Mouse (Mus musculus): ENCODE results near the gene Map3k4. TPM values are rescaled to one million over a fixed set of nuclear protein-coding genes. Genes with fewer than 3 reads are reported as not detected.

Gene Map3k4
- total and polyA plus RNA-seq, 3 experiments: 26.8 to 40.3 (median 28.7) TPM

DNA sequence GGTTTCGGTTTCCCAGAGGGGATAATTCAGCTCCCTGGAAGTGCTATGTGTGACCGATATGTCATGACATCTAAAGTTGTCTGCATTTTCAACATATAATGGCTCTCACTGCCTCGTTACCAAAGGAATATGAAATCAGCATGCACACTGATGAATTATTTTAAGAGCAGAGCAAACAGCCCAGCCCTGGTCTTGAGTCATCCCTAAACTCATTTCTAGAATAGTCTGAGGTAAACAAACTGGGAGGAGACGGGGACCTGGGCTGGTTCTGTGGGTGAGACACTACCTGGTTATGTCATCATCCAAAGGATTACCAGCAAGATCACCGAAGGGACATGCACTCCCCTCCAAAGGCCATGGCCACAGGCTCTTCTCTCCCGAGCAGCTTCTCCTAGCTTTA is 33.0 kb upstream of the Map3k4 start:
- Histone ChIP-seq H3K27me3 (ENCODE audit: insufficient read depth, low read length) (peaks cover 22% of the 10 kb centered on the region), H3K36me3 (replicated peaks) (no peaks in the 10 kb centered on the region), H3K9me3 (replicated peaks) (no peaks in the 10 kb centered on the region), H3K4me1 (ENCODE audit: insufficient read depth, low read depth, low read length) (no peaks in the 10 kb centered on the region), H3K4me3 (ENCODE audit: low read depth, low read length) (no peak overlapping the region)
- no peak for DNase-seq (ENCODE audit: low spot score)
- TF ChIP-seq CTCF (IDR thresholded peaks at IDR 0.05; ENCODE audit: low read depth, low read length) (no peak), POLR2AphosphoS5 (IDR thresholded peaks at IDR 0.05; ENCODE audit: insufficient replicate concordance, low read depth, low read length) (no peak), GATA2 (IDR thresholded peaks at IDR 0.05; ENCODE audit: borderline replicate concordance, low read depth, low read length) (no peak), TAL1 (conservative IDR thresholded peaks at IDR 0.05; ENCODE audit: low read depth, low read length) (no peak), GATA1 (IDR thresholded peaks at IDR 0.05; ENCODE audit: borderline replicate concordance, low read length) (no peak)
- ATAC-seq (ENCODE audit: extremely low read depth, insufficient number of reproducible peaks, low FRiP score, poor library complexity, severe bottlenecking): no peak

- H3K4me1 ChIP-seq (ENCODE audit: insufficient read depth, low read depth, low read length): no peaks in the 10 kb centered on the region
- H3K36me3 ChIP-seq (replicated peaks): no peaks in the 10 kb centered on the region
- TF ChIP-seq TAL1 (conservative IDR thresholded peaks at IDR 0.05; ENCODE audit: low read depth, low read length): no peak
- no peak for TF ChIP-seq GATA1 (IDR thresholded peaks at IDR 0.05; ENCODE audit: borderline replicate concordance, low read length)
- no peak for TF ChIP-seq CTCF (IDR thresholded peaks at IDR 0.05; ENCODE audit: low read depth, low read length)
- no peak for TF ChIP-seq POLR2AphosphoS5 (IDR thresholded peaks at IDR 0.05; ENCODE audit: insufficient replicate concordance, low read depth, low read length)
- no peak for TF ChIP-seq GATA2 (IDR thresholded peaks at IDR 0.05; ENCODE audit: borderline replicate concordance, low read depth, low read length)
- ATAC-seq (ENCODE audit: extremely low read depth, insufficient number of reproducible peaks, low FRiP score, poor library complexity, severe bottlenecking) (no peak), DNase-seq (ENCODE audit: low spot score) (no peak)
- H3K4me3 ChIP-seq (ENCODE audit: low read depth, low read length): no peak overlapping the region
- peaks cover 25% of the 10 kb centered on the region for H3K27me3 ChIP-seq (ENCODE audit: insufficient read depth, low read length)
- no peaks in the 10 kb centered on the region for H3K9me3 ChIP-seq (replicated peaks)
Measured at GRCm38 (mm10) chr17:12347462-12347861, 28.9 kb upstream of the Map3k4 start.

DNA sequence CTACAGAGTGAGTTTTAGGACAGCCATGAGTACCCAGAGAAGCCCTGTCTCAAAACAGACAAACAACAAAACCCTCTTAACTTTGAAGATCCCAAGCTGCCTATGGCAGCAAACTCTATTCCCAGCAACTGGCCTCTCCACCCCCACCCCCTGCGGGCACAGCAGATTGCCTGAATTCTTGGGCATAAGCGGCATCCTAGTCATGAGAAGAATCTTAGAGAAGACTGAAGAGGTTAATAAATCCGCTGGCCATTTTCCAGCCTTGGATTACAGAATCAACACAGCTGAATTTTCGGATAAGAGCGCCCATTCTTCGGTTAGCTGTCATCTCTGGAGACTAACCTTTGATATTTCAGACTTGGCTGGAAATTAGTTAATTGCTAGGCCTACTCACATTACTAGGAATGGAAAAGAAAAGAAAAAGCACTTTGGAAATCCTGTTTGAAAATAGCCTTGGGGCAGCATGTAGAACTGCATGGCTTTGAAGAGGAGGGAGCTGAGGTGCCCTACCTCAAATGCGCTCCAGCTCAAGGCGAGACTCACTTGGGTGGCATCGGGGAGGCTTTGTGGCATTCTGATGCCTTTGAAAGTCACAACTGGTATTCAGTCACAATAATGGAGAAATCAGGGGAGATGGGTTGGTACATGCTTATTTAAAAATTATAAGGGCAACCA is 25.2 kb upstream of the Map3k4 start:
- TF ChIP-seq CTCF (IDR thresholded peaks at IDR 0.05; ENCODE audit: low read depth, low read length) (no peak), TAL1 (conservative IDR thresholded peaks at IDR 0.05; ENCODE audit: low read depth, low read length) (no peak), GATA2 (IDR thresholded peaks at IDR 0.05; ENCODE audit: borderline replicate concordance, low read depth, low read length) (no peak), POLR2AphosphoS5 (IDR thresholded peaks at IDR 0.05; ENCODE audit: insufficient replicate concordance, low read depth, low read length) (no peak), GATA1 (IDR thresholded peaks at IDR 0.05; ENCODE audit: borderline replicate concordance, low read length) (no peak)
- H3K4me3 ChIP-seq (ENCODE audit: low read depth, low read length): no peak overlapping the region
- H3K9me3 ChIP-seq (replicated peaks): no peaks in the 10 kb centered on the region
- peaks cover 34% of the 10 kb centered on the region for H3K27me3 ChIP-seq (ENCODE audit: insufficient read depth, low read length)
- DNase-seq (ENCODE audit: low spot score): no peak
- no peaks in the 10 kb centered on the region for H3K4me1 ChIP-seq (ENCODE audit: insufficient read depth, low read depth, low read length)
- no peaks in the 10 kb centered on the region for H3K36me3 ChIP-seq (replicated peaks)
- ATAC-seq (ENCODE audit: extremely low read depth, insufficient number of reproducible peaks, low FRiP score, poor library complexity, severe bottlenecking): no peak

DNA sequence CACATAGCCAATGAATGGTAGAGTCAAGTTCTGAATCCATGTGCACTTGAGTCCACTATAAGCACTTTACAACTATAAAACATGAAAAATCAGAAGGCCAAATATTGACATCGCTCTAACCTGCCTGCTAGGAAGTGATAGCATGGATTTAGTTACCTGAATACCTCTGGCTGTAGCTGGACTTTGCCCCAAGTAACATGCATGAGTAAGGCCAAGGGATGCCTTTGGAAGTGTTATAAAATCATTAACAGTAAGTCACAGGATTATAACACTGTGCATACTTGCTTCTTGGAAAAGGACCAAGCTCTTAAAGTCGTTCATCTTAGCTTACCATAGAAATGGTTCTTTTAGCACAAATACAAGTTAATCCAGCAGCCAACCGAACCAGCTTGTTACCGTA is 18.6 kb upstream of the Map3k4 start:
- Histone ChIP-seq H3K36me3 (replicated peaks) (no peaks in the 10 kb centered on the region), H3K4me1 (ENCODE audit: insufficient read depth, low read depth, low read length) (no peaks in the 10 kb centered on the region), H3K9me3 (replicated peaks) (no peaks in the 10 kb centered on the region), H3K27me3 (ENCODE audit: insufficient read depth, low read length) (peaks cover 40% of the 10 kb centered on the region), H3K4me3 (ENCODE audit: low read depth, low read length) (no peak overlapping the region)
- DNase-seq (ENCODE audit: low spot score): no peak
- no peak for ATAC-seq (ENCODE audit: extremely low read depth, insufficient number of reproducible peaks, low FRiP score, poor library complexity, severe bottlenecking)
- no peak for TF ChIP-seq TAL1 (conservative IDR thresholded peaks at IDR 0.05; ENCODE audit: low read depth, low read length)
- TF ChIP-seq GATA2 (IDR thresholded peaks at IDR 0.05; ENCODE audit: borderline replicate concordance, low read depth, low read length): no peak
- no peak for TF ChIP-seq GATA1 (IDR thresholded peaks at IDR 0.05; ENCODE audit: borderline replicate concordance, low read length)
- TF ChIP-seq POLR2AphosphoS5 (IDR thresholded peaks at IDR 0.05; ENCODE audit: insufficient replicate concordance, low read depth, low read length): no peak
- no peak for TF ChIP-seq CTCF (IDR thresholded peaks at IDR 0.05; ENCODE audit: low read depth, low read length)

- Histone ChIP-seq H3K4me1 (ENCODE audit: insufficient read depth, low read depth, low read length) (no peaks in the 10 kb centered on the region), H3K9me3 (replicated peaks) (no peaks in the 10 kb centered on the region), H3K36me3 (replicated peaks) (no peaks in the 10 kb centered on the region), H3K27me3 (ENCODE audit: insufficient read depth, low read length) (peaks cover 37% of the 10 kb centered on the region), H3K4me3 (ENCODE audit: low read depth, low read length) (no peak overlapping the region)
- DNase-seq (ENCODE audit: low spot score) (no peak), ATAC-seq (ENCODE audit: extremely low read depth, insufficient number of reproducible peaks, low FRiP score, poor library complexity, severe bottlenecking) (no peak)
- TF ChIP-seq GATA1 (IDR thresholded peaks at IDR 0.05; ENCODE audit: borderline replicate concordance, low read length) (no peak), POLR2AphosphoS5 (IDR thresholded peaks at IDR 0.05; ENCODE audit: insufficient replicate concordance, low read depth, low read length) (no peak), GATA2 (IDR thresholded peaks at IDR 0.05; ENCODE audit: borderline replicate concordance, low read depth, low read length) (no peak), TAL1 (conservative IDR thresholded peaks at IDR 0.05; ENCODE audit: low read depth, low read length) (no peak), CTCF (IDR thresholded peaks at IDR 0.05; ENCODE audit: low read depth, low read length) (no peak)
Measured at GRCm38 (mm10) chr17:12336073-12336868, 17.7 kb upstream of the Map3k4 start.

- Histone ChIP-seq H3K4me3 (ENCODE audit: low read depth, low read length) (no peak overlapping the region), H3K27me3 (ENCODE audit: insufficient read depth, low read length) (peaks cover 35% of the 10 kb centered on the region), H3K4me1 (ENCODE audit: insufficient read depth, low read depth, low read length) (no peaks in the 10 kb centered on the region), H3K36me3 (replicated peaks) (no peaks in the 10 kb centered on the region), H3K9me3 (replicated peaks) (no peaks in the 10 kb centered on the region)
- DNase-seq (ENCODE audit: low spot score): no peak
- ATAC-seq (ENCODE audit: extremely low read depth, insufficient number of reproducible peaks, low FRiP score, poor library complexity, severe bottlenecking): no peak
- TF ChIP-seq CTCF (IDR thresholded peaks at IDR 0.05; ENCODE audit: low read depth, low read length) (no peak), TAL1 (conservative IDR thresholded peaks at IDR 0.05; ENCODE audit: low read depth, low read length) (no peak), GATA2 (IDR thresholded peaks at IDR 0.05; ENCODE audit: borderline replicate concordance, low read depth, low read length) (no peak), POLR2AphosphoS5 (IDR thresholded peaks at IDR 0.05; ENCODE audit: insufficient replicate concordance, low read depth, low read length) (no peak), GATA1 (IDR thresholded peaks at IDR 0.05; ENCODE audit: borderline replicate concordance, low read length) (no peak)
Measured at GRCm38 (mm10) chr17:12335115-12335514, 16.5 kb upstream of the Map3k4 start.

All from G1E (cell line).